Mouse (Mus musculus) embryonic facial prominence, embryonic 15.5 days (tissue): ENCODE measurements around the gene Gab2. TPM values are rescaled to one million over a fixed set of nuclear protein-coding genes. Genes with fewer than 3 reads are reported as not detected.

Experiments used
- ATAC-seq: fragments of 200-750 bp; cut with Nextera tagmentation; 2 replicates; pipeline ENCODE4 v1.8.0; 2017; ENCODE audit warnings: low read depth, moderate TSS enrichment; ENCODE audit not compliant: insufficient number of reproducible peaks, low FRiP score, low TSS enrichment
- H3K27ac ChIP-seq: fragments of 300-500 bp; sonication (generic); replicated peaks from 2 replicates; pipeline ENCODE4 v1.5.1; 2015; ENCODE audit warnings: mild to moderate bottlenecking, inconsistent platforms
- H3K27me3 ChIP-seq: fragments of 300-500 bp; sonication (generic); 2 replicates; pipeline ENCODE4 v1.6.1; 2015; ENCODE audit warnings: inconsistent platforms
- H3K36me3 ChIP-seq: fragments of 300-500 bp; sonication (generic); 2 replicates; pipeline ENCODE4 v1.6.1; 2015; ENCODE audit warnings: mild to moderate bottlenecking, inconsistent platforms
- H3K4me1 ChIP-seq: fragments of 300-500 bp; sonication (generic); 2 replicates; pipeline ENCODE4 v1.6.1; 2015; ENCODE audit warnings: inconsistent platforms
- H3K4me2 ChIP-seq: fragments of 300-500 bp; sonication (generic); replicated peaks from 2 replicates; pipeline ENCODE4 v1.6.1; 2015; ENCODE audit warnings: mild to moderate bottlenecking, inconsistent platforms
- H3K4me3 ChIP-seq: fragments of 300-500 bp; sonication (generic); replicated peaks from 2 replicates; pipeline ENCODE4 v1.5.1; 2015; ENCODE audit warnings: mild to moderate bottlenecking, inconsistent platforms
- H3K9ac ChIP-seq: fragments of 300-500 bp; sonication (generic); 2 replicates; pipeline ENCODE4 v1.6.1; 2015; ENCODE audit warnings: inconsistent platforms
- H3K9me3 ChIP-seq: fragments of 300-500 bp; sonication (generic); replicated peaks from 2 replicates; pipeline ENCODE4 v1.6.1; 2016; ENCODE audit warnings: inconsistent platforms
- WGBS: fragments of 180-500 bp; shearing (Covaris S2); methylation state at CpG from one replicate; pipeline ENCODE4 v1.1.7; 2015; 5-methylcytosine and 5-hydroxymethylcytosine counted together
- polyA plus RNA-seq: library from polyadenylated mRNA; unstranded; fragments of >200 nt; fragmentation: Nextera tagmentation; extraction: Ambion mirVana; gene quantifications from 2 replicates; pipeline ENCODE4 v1.2.1, GENCODE M21; 2015

Gene Gab2
- polyA plus RNA-seq, 1 experiment from 2014 or later = 6.0 TPM

DNA sequence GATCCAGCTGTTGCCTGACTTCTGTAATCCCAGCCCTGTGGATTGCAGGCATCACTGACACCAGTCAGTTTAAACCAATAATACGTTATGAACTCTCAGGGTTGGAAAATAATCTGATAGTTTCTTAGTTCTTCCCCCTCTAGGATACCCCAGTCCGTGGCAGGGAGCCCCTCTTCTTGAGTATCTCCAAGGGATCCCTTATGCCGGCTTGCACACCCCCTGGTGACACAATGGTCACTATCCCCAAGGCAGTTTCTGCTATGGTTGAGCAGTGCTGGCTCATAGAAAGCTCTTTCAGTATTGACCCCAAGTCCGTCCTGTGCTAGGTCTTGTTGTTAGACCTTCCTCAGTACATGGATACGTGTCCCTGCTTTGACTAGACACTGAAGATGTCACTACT lies 267.4 kb downstream of the Gab2 start:
- H3K36me3 ChIP-seq = peaks cover 12% of the 10 kb centered on the region
- no peaks in the 10 kb centered on the region for H3K27me3 ChIP-seq
- H3K4me1 ChIP-seq = peaks cover 18% of the 10 kb centered on the region
- no peaks in the 10 kb centered on the region for H3K9me3 ChIP-seq
- no peak for ATAC-seq
- no peak overlapping the region for H3K27ac ChIP-seq
- no peak overlapping the region for H3K4me3 ChIP-seq
- H3K4me2 ChIP-seq = no peak overlapping the region
- 77% methylated on average over 5 of the region's 5 CpGs for WGBS
- H3K9ac ChIP-seq = no peak overlapping the region

DNA sequence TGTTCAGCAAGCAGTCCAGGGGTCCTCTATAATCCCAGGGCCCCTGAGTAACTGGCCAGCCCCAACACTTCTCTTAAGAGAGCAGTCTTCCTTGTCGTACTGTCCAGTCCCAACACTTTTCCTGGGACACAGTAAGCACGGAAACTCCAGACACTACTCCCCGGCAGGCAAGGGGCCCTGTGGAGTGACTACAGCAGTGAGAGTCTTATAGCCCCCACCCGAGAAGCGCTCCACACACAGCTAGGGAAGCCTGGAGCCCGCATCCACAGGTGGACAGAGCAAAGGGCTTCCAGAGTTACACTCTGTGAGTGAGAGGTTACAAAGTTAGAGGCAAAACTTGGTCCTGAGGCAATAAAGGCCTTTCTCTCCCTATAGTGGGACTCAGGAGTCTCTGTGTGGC lies 268.1 kb downstream of the Gab2 start:
- no peak overlapping the region for H3K27ac ChIP-seq
- H3K36me3 ChIP-seq = peaks cover 12% of the 10 kb centered on the region
- H3K9ac ChIP-seq = no peak overlapping the region
- H3K27me3 ChIP-seq = no peaks in the 10 kb centered on the region
- no peak overlapping the region for H3K4me2 ChIP-seq
- WGBS = 87% methylated on average over 6 of the region's 6 CpGs
- H3K9me3 ChIP-seq = no peaks in the 10 kb centered on the region
- ATAC-seq = no peak
- H3K4me1 ChIP-seq = peaks cover 18% of the 10 kb centered on the region
- H3K4me3 ChIP-seq = no peak overlapping the region

DNA sequence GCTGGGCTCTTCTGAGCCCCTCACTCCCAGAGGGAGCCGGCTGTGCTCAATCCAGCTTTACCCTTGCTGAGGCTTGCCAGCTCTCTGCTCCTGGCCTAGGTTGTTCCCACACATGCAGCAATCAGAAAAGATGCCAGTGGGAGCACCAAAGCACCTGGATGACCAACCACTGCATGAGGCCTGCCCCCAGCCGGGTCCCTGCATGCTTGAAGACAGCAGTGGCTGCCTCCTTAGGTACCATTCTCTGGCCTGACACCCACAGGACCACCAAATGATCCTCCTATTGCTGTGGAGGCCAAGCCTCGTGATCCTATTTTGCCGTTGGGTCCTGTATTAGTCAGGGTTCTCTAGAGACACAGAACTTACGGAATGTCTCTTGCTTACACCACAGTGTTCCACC lies 269.5 kb downstream of the Gab2 start:
- no peak overlapping the region for H3K27ac ChIP-seq
- peaks cover 5% of the 10 kb centered on the region for H3K4me1 ChIP-seq
- no peak for ATAC-seq
- H3K4me3 ChIP-seq = no peak overlapping the region
- H3K27me3 ChIP-seq = no peaks in the 10 kb centered on the region
- H3K36me3 ChIP-seq = peaks cover 12% of the 10 kb centered on the region
- 78% methylated on average over 5 of the region's 5 CpGs for WGBS
- H3K9ac ChIP-seq = no peak overlapping the region
- H3K9me3 ChIP-seq = no peaks in the 10 kb centered on the region
- H3K4me2 ChIP-seq = no peak overlapping the region

DNA sequence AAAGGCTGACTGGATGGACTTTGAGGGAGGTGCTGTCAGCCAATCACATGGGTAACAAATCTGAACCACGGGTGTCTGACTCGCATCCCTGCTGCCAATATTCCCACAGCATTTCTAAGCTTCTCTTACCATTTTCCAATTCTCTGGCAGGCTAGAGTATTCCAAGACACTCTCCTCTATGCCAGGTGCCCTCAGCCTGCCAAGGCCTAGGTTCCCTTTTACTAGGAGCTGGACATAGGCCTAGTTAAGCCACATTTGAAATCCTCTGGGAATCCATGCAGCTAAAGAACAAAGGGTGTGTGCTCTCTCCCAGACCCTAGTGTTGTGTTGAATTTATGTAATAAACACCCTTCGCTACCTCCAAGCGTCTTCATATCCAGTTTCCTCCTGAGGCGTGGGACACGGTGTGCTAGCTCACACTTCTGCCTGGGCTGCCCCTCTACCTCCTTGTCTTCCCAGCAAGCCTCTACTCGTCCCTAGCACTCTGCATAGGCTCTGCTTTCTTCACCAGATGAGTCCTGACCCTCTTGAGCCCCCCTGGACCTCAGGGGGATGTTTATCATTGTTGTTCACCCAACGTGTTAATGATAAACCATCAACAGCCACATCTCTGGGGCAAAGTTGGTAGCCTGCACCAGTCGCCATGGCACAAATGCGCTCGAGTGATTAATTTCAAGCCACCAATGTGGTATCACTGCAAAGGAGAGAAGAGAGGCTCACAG lies 270.6 kb downstream of the Gab2 start:
- no peaks in the 10 kb centered on the region for H3K27me3 ChIP-seq
- no peaks in the 10 kb centered on the region for H3K9me3 ChIP-seq
- 82% methylated on average over 11 of the region's 11 CpGs for WGBS
- no peak; the same call in 1 of the 2 replicates for ATAC-seq
- peaks cover 12% of the 10 kb centered on the region for H3K36me3 ChIP-seq
- H3K4me3 ChIP-seq = no peak overlapping the region
- no peaks in the 10 kb centered on the region for H3K4me1 ChIP-seq
- H3K27ac ChIP-seq = no peak overlapping the region
- H3K4me2 ChIP-seq = no peak overlapping the region
- no peak overlapping the region for H3K9ac ChIP-seq

DNA sequence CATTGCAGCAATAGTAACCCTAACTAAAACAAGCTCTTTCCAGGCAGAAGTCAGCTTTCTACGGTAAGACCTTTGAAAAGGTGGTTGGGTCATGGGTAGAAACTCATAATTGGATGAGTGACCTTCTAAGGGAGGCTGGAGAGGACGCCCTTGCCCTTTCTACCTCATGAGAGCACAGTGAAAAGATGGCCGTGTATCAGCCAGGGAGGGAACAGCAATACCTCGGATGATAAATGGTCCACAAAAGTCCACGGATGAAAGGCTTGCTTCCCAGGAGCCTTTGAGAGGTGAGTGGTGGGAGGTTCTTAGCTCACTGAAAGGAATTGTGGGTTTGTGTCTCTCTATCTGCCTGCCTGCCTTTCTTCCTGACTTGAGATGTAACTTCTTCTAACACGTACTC lies 272.0 kb downstream of the Gab2 start:
- Histone ChIP-seq H3K4me2 (no peak overlapping the region), H3K4me1 (no peaks in the 10 kb centered on the region), H3K4me3 (no peak overlapping the region), H3K27me3 (no peaks in the 10 kb centered on the region), H3K36me3 (peaks cover 12% of the 10 kb centered on the region), H3K9me3 (no peaks in the 10 kb centered on the region), H3K9ac (no peak overlapping the region), H3K27ac (no peak overlapping the region)
- ATAC-seq = no peak
- 89% methylated on average over 6 of the region's 6 CpGs for WGBS

DNA sequence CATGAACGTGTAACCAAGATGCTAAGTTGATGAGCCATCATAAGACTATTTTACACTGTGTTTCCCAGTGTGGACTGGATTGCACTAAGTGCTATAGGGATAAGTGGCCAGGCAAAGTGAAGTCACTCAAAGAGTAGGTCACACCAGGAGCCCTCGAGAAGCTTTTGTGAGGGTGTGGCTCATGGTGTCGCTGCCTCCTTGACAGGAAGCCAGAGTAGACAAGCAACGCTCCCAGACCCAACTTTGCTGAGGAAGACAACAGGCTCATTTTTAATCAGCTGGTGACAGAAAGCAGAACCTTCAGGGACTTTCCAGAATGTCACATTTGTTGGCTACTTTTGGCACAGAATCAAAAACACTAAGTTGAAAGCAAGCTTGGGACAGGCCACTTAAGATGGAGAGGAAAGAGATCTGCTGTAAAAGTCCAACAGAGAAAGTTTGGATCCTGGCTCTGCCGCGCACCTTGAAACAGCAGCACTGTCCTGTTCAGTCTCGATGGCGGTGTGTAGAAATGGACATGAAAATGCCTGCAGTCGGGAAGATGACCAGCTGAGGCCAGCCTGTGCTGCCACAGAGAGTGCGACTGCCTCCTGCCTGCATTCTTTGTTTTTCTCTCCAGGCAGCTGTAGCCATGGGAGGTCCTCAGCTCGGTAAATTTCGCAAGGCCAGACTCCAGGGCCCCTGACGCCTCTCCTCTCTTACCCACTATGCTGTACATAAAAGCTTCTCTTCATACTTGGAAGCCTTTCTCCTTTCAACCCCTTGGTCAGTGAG lies 273.9 kb downstream of the Gab2 start:
- Histone ChIP-seq H3K9me3 (no peaks in the 10 kb centered on the region), H3K4me2 (no peak overlapping the region), H3K36me3 (no peaks in the 10 kb centered on the region), H3K27me3 (no peaks in the 10 kb centered on the region), H3K4me3 (no peak overlapping the region), H3K4me1 (no peaks in the 10 kb centered on the region), H3K9ac (no peak overlapping the region), H3K27ac (no peak overlapping the region)
- ATAC-seq = no peak
- WGBS = 47% methylated on average over 13 of the region's 13 CpGs

DNA sequence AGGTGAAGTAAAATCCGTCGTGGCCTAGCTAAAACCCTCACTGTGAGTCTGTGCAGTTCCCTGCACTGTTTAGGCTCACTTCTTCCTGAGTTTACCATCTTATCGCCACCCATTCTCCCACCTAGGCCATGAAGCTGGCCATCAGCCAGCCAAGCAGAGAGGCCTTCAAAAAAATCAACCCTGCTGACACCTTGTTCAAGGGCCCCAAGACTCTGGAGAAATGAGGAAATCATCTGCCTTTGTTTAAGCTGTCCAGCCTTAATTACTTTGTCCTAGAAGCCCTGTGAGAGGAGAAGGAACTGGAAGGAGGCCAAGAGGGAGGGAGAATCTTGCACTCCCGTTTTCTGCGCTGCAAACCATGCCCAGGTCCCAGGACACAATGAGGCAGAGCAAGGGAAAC lies 274.9 kb downstream of the Gab2 start:
- ATAC-seq = no peak
- no peak overlapping the region for H3K27ac ChIP-seq
- WGBS = 83% methylated on average over 5 of the region's 5 CpGs

DNA sequence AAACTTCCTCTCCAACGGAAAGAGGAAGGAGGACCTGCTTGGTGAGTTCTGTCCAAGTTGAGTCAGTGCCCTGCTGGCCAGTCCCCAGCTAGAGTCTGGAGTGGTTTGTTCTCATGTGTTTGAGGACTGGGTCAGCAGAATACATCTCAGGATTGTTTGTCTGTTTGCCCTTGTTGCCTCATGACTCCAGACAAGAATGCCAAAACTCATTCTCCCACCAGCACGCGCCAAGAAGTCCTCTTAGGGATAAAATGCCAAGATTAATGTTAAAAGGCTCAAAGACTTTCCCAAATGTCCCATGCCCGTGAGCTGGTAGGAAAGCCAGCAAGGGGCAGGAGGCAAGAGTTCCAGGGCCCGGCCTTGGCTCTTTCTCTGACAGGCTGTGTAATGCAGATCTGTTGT lies 275.5 kb downstream of the Gab2 start:
- Histone ChIP-seq H3K4me2 (no peak overlapping the region), H3K36me3 (no peaks in the 10 kb centered on the region), H3K27ac (no peak overlapping the region; the same call in 1 of the 2 replicates), H3K9ac (no peak overlapping the region), H3K27me3 (no peaks in the 10 kb centered on the region), H3K9me3 (no peaks in the 10 kb centered on the region), H3K4me1 (no peaks in the 10 kb centered on the region), H3K4me3 (no peak overlapping the region)
- no peak for ATAC-seq
- 72% methylated on average over 5 of the region's 5 CpGs for WGBS

More for the DNA sequence above, 274.9 kb downstream of the Gab2 start:
- Histone ChIP-seq H3K9me3 (no peaks in the 10 kb centered on the region), H3K4me3 (no peak overlapping the region), H3K4me1 (no peaks in the 10 kb centered on the region), H3K36me3 (no peaks in the 10 kb centered on the region), H3K27me3 (no peaks in the 10 kb centered on the region), H3K9ac (no peak overlapping the region), H3K4me2 (no peak overlapping the region)

DNA sequence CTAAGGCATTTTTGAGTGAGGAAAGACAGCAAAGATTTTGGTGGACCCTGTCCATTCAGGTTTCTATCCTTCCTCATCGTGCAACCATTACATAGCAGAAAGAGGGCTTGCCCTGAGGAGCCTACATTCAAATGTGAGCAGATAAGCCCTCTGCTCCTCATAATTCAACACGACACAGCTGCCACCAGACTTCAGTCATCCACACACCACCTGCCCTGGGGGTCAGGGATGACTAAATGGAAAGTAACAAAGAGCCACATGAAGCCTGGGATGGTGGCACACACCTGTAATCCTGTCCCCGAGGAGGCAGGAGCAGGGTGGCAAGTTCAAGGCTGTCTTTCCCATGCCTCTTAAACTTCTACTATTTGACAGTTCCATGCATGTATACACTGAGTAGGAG lies 276.5 kb downstream of the Gab2 start:
- Histone ChIP-seq H3K27ac (no peak overlapping the region), H3K9ac (no peak overlapping the region), H3K27me3 (no peaks in the 10 kb centered on the region), H3K9me3 (no peaks in the 10 kb centered on the region), H3K4me3 (no peak overlapping the region), H3K4me2 (no peak overlapping the region), H3K36me3 (no peaks in the 10 kb centered on the region), H3K4me1 (no peaks in the 10 kb centered on the region)
- 56% methylated on average over 3 of the region's 3 CpGs for whole genome bisulfite sequencing
- no peak for ATAC-seq

DNA sequence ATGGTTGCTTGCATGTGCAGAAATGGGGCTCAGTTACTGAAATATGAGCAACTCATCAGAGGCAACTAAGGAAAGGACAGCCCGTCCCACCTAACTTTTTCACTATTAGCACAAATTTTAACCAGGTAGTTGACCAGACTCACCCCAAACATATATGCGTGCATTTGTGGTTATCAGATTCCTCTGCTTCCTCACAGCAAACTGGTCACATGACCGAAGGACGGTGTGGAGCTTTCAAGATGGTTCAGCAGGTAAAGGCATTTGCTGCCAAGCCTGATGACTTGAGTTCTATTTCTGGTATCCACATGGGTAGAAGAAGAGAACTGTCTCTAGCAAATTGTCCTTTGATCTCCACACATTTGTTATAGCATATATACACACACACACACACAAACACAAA lies 277.0 kb downstream of the Gab2 start:
- WGBS = 77% methylated on average over 4 of the region's 4 CpGs
- Histone ChIP-seq H3K4me1 (no peaks in the 10 kb centered on the region), H3K36me3 (no peaks in the 10 kb centered on the region), H3K27ac (no peak overlapping the region), H3K4me2 (no peak overlapping the region), H3K4me3 (no peak overlapping the region), H3K9me3 (no peaks in the 10 kb centered on the region), H3K27me3 (no peaks in the 10 kb centered on the region), H3K9ac (no peak overlapping the region)
- ATAC-seq = no peak
